Mouse (Mus musculus): Measurements from ENCODE around the gene Fkbp6. TPM values are rescaled to one million over a fixed set of nuclear protein-coding genes. Genes with fewer than 3 reads are reported as not detected.
A peak's percentile ranks its signal among the peaks of the same experiment; 100 is the strongest.

Gene Fkbp6
- total RNA-seq, 2 experiments from 2014 or later = 0.25 TPM; not detected in 1

- no peak for ATAC-seq (replicated peaks; ENCODE audit: poor library complexity)
These were observed 69.6 kb downstream of the Fkbp6 start for GRCm38 (mm10) chr5:135280226-135280625.

GRCm38 (mm10) chr5:135276597-135276996 lies 73.2 kb downstream of the Fkbp6 start:
- ATAC-seq (replicated peaks; ENCODE audit: poor library complexity) = no peak

GRCm38 (mm10) chr5:135274663-135275396 lies 75.0 kb downstream of the Fkbp6 start:
- no peak for ATAC-seq (replicated peaks; ENCODE audit: poor library complexity)

GRCm38 (mm10) chr5:135271563-135272165 lies 78.2 kb downstream of the Fkbp6 start:
- ATAC-seq (replicated peaks; ENCODE audit: poor library complexity) = no peak

- ATAC-seq (replicated peaks; ENCODE audit: poor library complexity) = no peak
These were observed 79.5 kb downstream of the Fkbp6 start for GRCm38 (mm10) chr5:135270361-135270760.

- ATAC-seq (replicated peaks; ENCODE audit: poor library complexity) = no peak
These were observed 80.4 kb downstream of the Fkbp6 start for GRCm38 (mm10) chr5:135269451-135269850.

GRCm38 (mm10) chr5:135264548-135264947 lies 85.3 kb downstream of the Fkbp6 start:
- ATAC-seq (replicated peaks; ENCODE audit: poor library complexity) = peak; percentile 96

GRCm38 (mm10) chr5:135263866-135264503 lies 85.9 kb downstream of the Fkbp6 start:
- ATAC-seq (replicated peaks; ENCODE audit: poor library complexity) = peak; percentile 67

- no peak for ATAC-seq (replicated peaks; ENCODE audit: poor library complexity)
These were observed 91.3 kb downstream of the Fkbp6 start for GRCm38 (mm10) chr5:135258280-135259150.

- no peak for ATAC-seq (replicated peaks; ENCODE audit: poor library complexity)
These were observed 92.3 kb downstream of the Fkbp6 start for GRCm38 (mm10) chr5:135257559-135257958.

- no peak for ATAC-seq (replicated peaks; ENCODE audit: poor library complexity)
These were observed 93.7 kb downstream of the Fkbp6 start for GRCm38 (mm10) chr5:135256166-135256565.

- ATAC-seq (replicated peaks; ENCODE audit: poor library complexity) = no peak
These were observed 96.0 kb downstream of the Fkbp6 start for GRCm38 (mm10) chr5:135253741-135254401.

GRCm38 (mm10) chr5:135251079-135251454 lies 98.8 kb downstream of the Fkbp6 start, which contains the start of gene Fzd9:
Gene Fzd9 (minus strand): TSS chr5:135251230.
- peak; percentile 94 for ATAC-seq (replicated peaks; ENCODE audit: poor library complexity)

- peak; percentile 26 for ATAC-seq (replicated peaks; ENCODE audit: poor library complexity)
These were observed 99.4 kb downstream of the Fkbp6 start for GRCm38 (mm10) chr5:135250186-135251078.

GRCm38 (mm10) chr5:135248956-135249676 lies 100.7 kb downstream of the Fkbp6 start:
- no peak for ATAC-seq (replicated peaks; ENCODE audit: poor library complexity)

GRCm38 (mm10) chr5:135247337-135247736 lies 102.5 kb downstream of the Fkbp6 start:
- ATAC-seq (replicated peaks; ENCODE audit: poor library complexity) = no peak

- no peak for ATAC-seq (replicated peaks; ENCODE audit: poor library complexity)
These were observed 103.3 kb downstream of the Fkbp6 start for GRCm38 (mm10) chr5:135246531-135246930.

- no peak for ATAC-seq (replicated peaks; ENCODE audit: poor library complexity)
These were observed 106.7 kb downstream of the Fkbp6 start for GRCm38 (mm10) chr5:135243166-135243565.

GRCm38 (mm10) chr5:135242608-135243007 lies 107.2 kb downstream of the Fkbp6 start:
- no peak for ATAC-seq (replicated peaks; ENCODE audit: poor library complexity)

Data from megakaryocyte progenitor cell, adult 5-6 weeks (primary cell).